Mouse (Mus musculus): ENCODE data around the gene Fhl3. TPM values are rescaled to one million over a fixed set of nuclear protein-coding genes. Genes with fewer than 3 reads are reported as not detected.

Fhl3 gene
- polyA plus RNA-seq, 1 experiment from 2014 or later: 3.9 TPM

- DNase-seq (ENCODE audit: low spot score): no peak
- H3K36me3 ChIP-seq: no peaks in the 10 kb centered on the region
- 22% methylated on average over 8 of the region's 8 CpGs for WGBS
These were observed 32.4 kb upstream of the Fhl3 start for GRCm38 (mm10) chr4:124668078-124668477.

GRCm38 (mm10) chr4:124670232-124670631, 30.3 kb upstream of the Fhl3 start:
- no peak for DNase-seq (ENCODE audit: low spot score)
- peaks cover 90% of the 10 kb centered on the region for H3K27me3 ChIP-seq (ENCODE audit: insufficient read depth, poor library complexity, severe bottlenecking)
- 65% methylated on average over 8 of the region's 8 CpGs for WGBS
- H3K36me3 ChIP-seq: no peaks in the 10 kb centered on the region
- H3K4me1 ChIP-seq: peaks cover 25% of the 10 kb centered on the region
- H3K27ac ChIP-seq: no peak overlapping the region
- no peaks in the 10 kb centered on the region for H3K9me3 ChIP-seq
- H3K4me3 ChIP-seq: no peak overlapping the region

More at GRCm38 (mm10) chr4:124668078-124668477, 32.4 kb upstream of the Fhl3 start:
- no peak overlapping the region for H3K27ac ChIP-seq
- peaks cover 22% of the 10 kb centered on the region for H3K4me1 ChIP-seq
- H3K9me3 ChIP-seq: no peaks in the 10 kb centered on the region
- H3K27me3 ChIP-seq (ENCODE audit: insufficient read depth, poor library complexity, severe bottlenecking): peaks cover 95% of the 10 kb centered on the region
- no peak overlapping the region for H3K4me3 ChIP-seq

- no peak for DNase-seq (ENCODE audit: low spot score)
- Histone ChIP-seq H3K27ac (no peak overlapping the region), H3K9me3 (no peaks in the 10 kb centered on the region), H3K4me1 (peaks cover 25% of the 10 kb centered on the region), H3K36me3 (0 out of 2 replicates have a peak, but pooled peaks cover 2% of the 10 kb centered on the region), H3K27me3 (ENCODE audit: insufficient read depth, poor library complexity, severe bottlenecking) (peaks cover 76% of the 10 kb centered on the region), H3K4me3 (peak overlapping the region; percentile 47)
- 15% methylated on average over 7 of the region's 7 CpGs for WGBS
These were observed 28.9 kb upstream of the Fhl3 start for GRCm38 (mm10) chr4:124671583-124671982.

- Histone ChIP-seq H3K4me1 (peaks cover 25% of the 10 kb centered on the region), H3K27ac (no peak overlapping the region), H3K36me3 (peaks cover 11% of the 10 kb centered on the region; the same call in 1 of the 2 replicates), H3K9me3 (no peaks in the 10 kb centered on the region), H3K4me3 (peak overlapping the region; percentile 47), H3K27me3 (ENCODE audit: insufficient read depth, poor library complexity, severe bottlenecking) (peaks cover 66% of the 10 kb centered on the region)
- WGBS: 4% methylated on average over 30 of the region's 31 CpGs
- DNase-seq (ENCODE audit: low spot score): no peak
These were observed 27.9 kb upstream of the Fhl3 start for GRCm38 (mm10) chr4:124672347-124673320.

- WGBS: 64% methylated on average over 17 of the region's 17 CpGs
- no peak overlapping the region for H3K4me3 ChIP-seq
- H3K9me3 ChIP-seq: no peaks in the 10 kb centered on the region
- peaks cover 25% of the 10 kb centered on the region for H3K4me1 ChIP-seq
- H3K36me3 ChIP-seq: peaks cover 29% of the 10 kb centered on the region
- no peak for DNase-seq (ENCODE audit: low spot score)
- H3K27me3 ChIP-seq (ENCODE audit: insufficient read depth, poor library complexity, severe bottlenecking): peaks cover 47% of the 10 kb centered on the region
- H3K27ac ChIP-seq: no peak overlapping the region
These were observed 26.0 kb upstream of the Fhl3 start for GRCm38 (mm10) chr4:124674334-124675032.

GRCm38 (mm10) chr4:124675037-124675436, 25.5 kb upstream of the Fhl3 start:
- H3K27ac ChIP-seq: no peak overlapping the region
- peaks cover 25% of the 10 kb centered on the region for H3K4me1 ChIP-seq
- peaks cover 46% of the 10 kb centered on the region for H3K27me3 ChIP-seq (ENCODE audit: insufficient read depth, poor library complexity, severe bottlenecking)
- no peak for DNase-seq (ENCODE audit: low spot score)
- no peaks in the 10 kb centered on the region for H3K9me3 ChIP-seq
- H3K36me3 ChIP-seq: peaks cover 35% of the 10 kb centered on the region
- WGBS: 3% methylated on average over 4 of the region's 4 CpGs
- no peak overlapping the region for H3K4me3 ChIP-seq

GRCm38 (mm10) chr4:124675958-124676357, 24.5 kb upstream of the Fhl3 start:
- no peak overlapping the region for H3K4me3 ChIP-seq
- peaks cover 44% of the 10 kb centered on the region for H3K36me3 ChIP-seq
- H3K27ac ChIP-seq: no peak overlapping the region
- WGBS: 79% methylated on average over 6 of the region's 6 CpGs
- H3K27me3 ChIP-seq (ENCODE audit: insufficient read depth, poor library complexity, severe bottlenecking): peaks cover 36% of the 10 kb centered on the region
- peaks cover 24% of the 10 kb centered on the region for H3K4me1 ChIP-seq
- no peaks in the 10 kb centered on the region for H3K9me3 ChIP-seq
- DNase-seq (ENCODE audit: low spot score): no peak

GRCm38 (mm10) chr4:124682270-124682669, 18.2 kb upstream of the Fhl3 start:
- Histone ChIP-seq H3K27me3 (ENCODE audit: insufficient read depth, poor library complexity, severe bottlenecking) (no peaks in the 10 kb centered on the region), H3K9me3 (no peaks in the 10 kb centered on the region), H3K27ac (no peak overlapping the region), H3K36me3 (peaks cover 84% of the 10 kb centered on the region), H3K4me3 (no peak overlapping the region), H3K4me1 (peaks cover 5% of the 10 kb centered on the region; the same call in 1 of the 2 replicates)
- WGBS: 68% methylated on average over 7 of the region's 7 CpGs
- no peak for DNase-seq (ENCODE audit: low spot score)

- DNase-seq (ENCODE audit: low spot score): no peak
- peaks cover 5% of the 10 kb centered on the region; the same call in 1 of the 2 replicates for H3K4me1 ChIP-seq
- H3K4me3 ChIP-seq: no peak overlapping the region
- no peaks in the 10 kb centered on the region for H3K27me3 ChIP-seq (ENCODE audit: insufficient read depth, poor library complexity, severe bottlenecking)
- WGBS: 88% methylated on average over 4 of the region's 4 CpGs
- H3K27ac ChIP-seq: no peak overlapping the region
- peaks cover 81% of the 10 kb centered on the region for H3K36me3 ChIP-seq
- H3K9me3 ChIP-seq: no peaks in the 10 kb centered on the region
These were observed 17.0 kb upstream of the Fhl3 start for GRCm38 (mm10) chr4:124683474-124683873.

- 76% methylated on average over 4 of the region's 4 CpGs for WGBS
- H3K9me3 ChIP-seq: no peaks in the 10 kb centered on the region
- no peaks in the 10 kb centered on the region for H3K27me3 ChIP-seq (ENCODE audit: insufficient read depth, poor library complexity, severe bottlenecking)
- H3K27ac ChIP-seq: no peak overlapping the region
- peaks cover 73% of the 10 kb centered on the region for H3K36me3 ChIP-seq
- no peak overlapping the region for H3K4me3 ChIP-seq
- peaks cover 5% of the 10 kb centered on the region; the same call in 1 of the 2 replicates for H3K4me1 ChIP-seq
- DNase-seq (ENCODE audit: low spot score): no peak
These were observed 15.5 kb upstream of the Fhl3 start for GRCm38 (mm10) chr4:124685004-124685403.

GRCm38 (mm10) chr4:124685453-124685852, 15.0 kb upstream of the Fhl3 start:
- Histone ChIP-seq H3K4me1 (peaks cover 5% of the 10 kb centered on the region; the same call in 1 of the 2 replicates), H3K27me3 (ENCODE audit: insufficient read depth, poor library complexity, severe bottlenecking) (no peaks in the 10 kb centered on the region), H3K36me3 (peaks cover 69% of the 10 kb centered on the region), H3K9me3 (no peaks in the 10 kb centered on the region), H3K4me3 (no peak overlapping the region), H3K27ac (no peak overlapping the region)
- WGBS: 75% methylated on average over 8 of the region's 8 CpGs
- no peak for DNase-seq (ENCODE audit: low spot score)

GRCm38 (mm10) chr4:124685897-124686402, 14.6 kb upstream of the Fhl3 start:
- 76% methylated on average over 8 of the region's 8 CpGs for WGBS
- DNase-seq (ENCODE audit: low spot score): no peak
- Histone ChIP-seq H3K27ac (no peak overlapping the region), H3K4me3 (no peak overlapping the region), H3K9me3 (no peaks in the 10 kb centered on the region), H3K4me1 (peaks cover 5% of the 10 kb centered on the region; the same call in 1 of the 2 replicates), H3K36me3 (peaks cover 64% of the 10 kb centered on the region), H3K27me3 (ENCODE audit: insufficient read depth, poor library complexity, severe bottlenecking) (no peaks in the 10 kb centered on the region)
